Mouse (Mus musculus): ENCODE measurements around the gene Kcnab3.
"Not testable (repeated sequence)": the region's sequence is repeated elsewhere in the genome, so short reads cannot be mapped to it uniquely, and the experiment has no call there.

Gene Kcnab3

DNA sequence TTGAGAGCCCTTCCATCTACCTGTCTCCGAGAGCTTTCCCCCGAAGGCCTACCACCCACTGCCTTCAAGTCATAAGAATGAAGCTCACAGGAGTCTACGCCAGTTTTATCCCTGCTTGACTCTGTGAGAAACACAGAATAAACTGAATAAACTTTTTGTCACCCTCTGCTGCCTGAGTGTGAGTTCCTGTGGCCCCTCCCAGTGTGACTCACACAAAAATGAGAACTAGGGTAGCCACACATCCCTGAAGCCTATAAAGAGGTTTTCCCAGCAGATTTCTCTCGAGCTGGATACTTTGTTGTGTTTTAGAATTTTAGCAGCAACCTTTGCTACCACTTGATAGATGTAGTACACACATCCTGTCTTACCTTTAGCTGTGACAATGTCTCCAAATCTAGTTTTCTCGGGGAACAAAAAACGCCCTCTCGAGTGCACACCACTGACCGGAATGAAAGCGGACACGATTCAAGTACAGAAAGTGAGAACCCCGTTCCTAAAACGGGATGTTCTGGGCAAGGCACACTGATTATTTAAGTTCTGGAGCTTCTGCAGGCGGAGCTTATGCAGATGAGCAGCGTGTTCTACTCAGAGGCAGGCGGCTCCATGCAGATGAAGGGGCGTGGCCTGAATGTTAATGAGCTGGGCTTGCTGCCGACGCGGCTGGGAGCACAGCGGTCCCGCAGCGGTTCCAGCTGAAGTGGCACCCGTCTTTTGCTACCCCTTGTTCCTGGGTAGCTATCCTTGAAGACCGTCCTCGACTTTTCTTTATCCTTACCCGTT is at the start of gene Kcnab3:
Gene Kcnab3 (plus strand): TSS at position 631 of the 780 bp plus-strand sequence.
- DNase-seq (ENCODE audit: low spot score): peak; percentile 80

DNA sequence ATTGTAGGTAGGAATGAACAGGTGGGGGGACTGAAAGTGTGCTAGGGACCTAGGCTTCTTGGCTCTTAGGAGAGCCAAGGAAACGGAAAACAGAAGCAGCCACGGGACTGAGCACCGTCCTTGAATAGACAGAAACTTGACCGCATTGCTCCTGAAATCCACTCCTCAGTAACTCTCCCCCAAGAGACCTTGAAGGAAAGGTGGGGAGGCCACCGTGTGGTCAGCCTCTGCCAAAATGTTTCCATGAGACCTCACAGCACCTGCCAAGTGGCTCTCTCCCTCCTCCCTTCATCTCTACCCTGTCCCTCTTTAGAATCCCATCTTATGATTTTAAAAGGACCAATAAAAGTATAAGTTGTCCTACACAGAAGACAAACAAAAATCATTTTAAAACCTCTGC is 48.8 kb upstream of the Kcnab3 start:
- no peak for DNase-seq (ENCODE audit: low spot score)

GRCm38 (mm10) chr11:69291111-69291510 is 34.9 kb upstream of the Kcnab3 start:
- no peak for DNase-seq (ENCODE audit: low spot score)

- DNase-seq (ENCODE audit: low spot score): no peak
These were observed 30.8 kb upstream of the Kcnab3 start for GRCm38 (mm10) chr11:69295286-69295685.

- no peak for DNase-seq (ENCODE audit: low spot score)
These were observed 28.3 kb upstream of the Kcnab3 start for GRCm38 (mm10) chr11:69297799-69298198.

DNA sequence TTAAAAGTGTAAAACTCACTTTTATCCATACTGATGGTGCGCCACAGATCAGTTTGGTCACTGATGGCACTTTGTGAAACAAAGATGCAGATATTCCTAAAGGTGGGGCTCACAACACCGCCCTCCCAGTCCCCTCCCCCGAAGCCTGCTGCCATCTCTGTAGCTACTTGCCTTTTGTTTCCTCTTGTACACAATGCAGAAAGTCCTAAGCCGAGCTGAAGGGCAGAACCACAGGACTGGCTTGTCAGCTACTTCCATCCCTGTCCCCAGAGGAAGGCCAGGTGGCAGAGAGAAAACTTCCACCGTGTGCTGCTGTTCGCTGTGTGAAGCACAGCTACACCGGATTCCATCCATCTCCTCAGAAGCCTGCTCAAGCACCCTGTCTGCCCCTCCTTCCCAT is 27.8 kb upstream of the Kcnab3 start:
- DNase-seq (ENCODE audit: low spot score): no peak

GRCm38 (mm10) chr11:69302817-69303216 is 23.2 kb upstream of the Kcnab3 start:
- DNase-seq (ENCODE audit: low spot score): no peak

GRCm38 (mm10) chr11:69305291-69305690 is 20.8 kb upstream of the Kcnab3 start:
- no peak for DNase-seq (ENCODE audit: low spot score)

- no peak for DNase-seq (ENCODE audit: low spot score)
These were observed 20.0 kb upstream of the Kcnab3 start for GRCm38 (mm10) chr11:69306039-69306438.

DNA sequence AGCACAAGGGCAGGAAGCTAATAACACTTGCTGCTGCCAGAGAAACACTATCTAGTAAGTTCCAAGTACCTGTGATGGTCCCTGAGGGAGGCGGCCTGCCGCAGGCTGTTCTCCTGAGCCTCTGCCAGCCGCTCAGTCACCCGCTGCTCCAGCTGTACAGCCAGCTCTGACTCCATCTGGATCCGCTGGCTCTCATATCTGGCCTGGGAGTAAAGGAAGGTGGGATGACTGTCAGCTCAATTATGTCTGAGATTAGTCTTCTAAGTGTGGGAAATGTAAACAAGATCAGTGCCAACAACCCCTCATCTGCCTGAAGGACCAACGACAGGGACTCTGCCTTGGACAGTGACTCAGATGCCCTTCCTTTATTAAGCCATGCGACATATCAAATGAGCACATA is 14.8 kb upstream of the Kcnab3 start:
- no peak for DNase-seq (ENCODE audit: low spot score)

- no peak for DNase-seq (ENCODE audit: low spot score)
These were observed 9.7 kb upstream of the Kcnab3 start for GRCm38 (mm10) chr11:69316361-69316760.

- DNase-seq (ENCODE audit: low spot score): not testable (repeated sequence)
These were observed 8.1 kb upstream of the Kcnab3 start for GRCm38 (mm10) chr11:69318000-69318399.

DNA sequence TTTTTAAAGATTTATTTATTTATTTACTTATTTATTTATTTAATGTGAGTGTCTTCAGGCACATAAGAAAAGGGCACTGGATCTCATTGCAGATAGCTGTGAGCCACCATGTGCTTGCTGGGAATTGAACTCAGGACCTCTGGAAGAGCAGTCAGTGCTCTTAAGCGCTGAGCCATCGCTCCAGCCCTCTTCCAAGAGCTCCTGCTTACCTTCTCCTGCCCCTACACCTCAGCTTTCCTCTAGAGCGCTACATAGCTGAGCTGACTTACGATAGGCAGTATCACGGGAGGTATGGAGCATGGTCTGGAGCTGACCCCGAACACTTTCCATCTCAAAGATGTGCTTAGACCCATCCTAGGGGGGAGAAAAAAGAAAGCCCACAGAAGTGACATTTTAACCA is 4.5 kb upstream of the Kcnab3 start:
- no peak for DNase-seq (ENCODE audit: low spot score)

- DNase-seq (ENCODE audit: low spot score): no peak
These were observed 4.0 kb upstream of the Kcnab3 start for GRCm38 (mm10) chr11:69322010-69322409.

DNA sequence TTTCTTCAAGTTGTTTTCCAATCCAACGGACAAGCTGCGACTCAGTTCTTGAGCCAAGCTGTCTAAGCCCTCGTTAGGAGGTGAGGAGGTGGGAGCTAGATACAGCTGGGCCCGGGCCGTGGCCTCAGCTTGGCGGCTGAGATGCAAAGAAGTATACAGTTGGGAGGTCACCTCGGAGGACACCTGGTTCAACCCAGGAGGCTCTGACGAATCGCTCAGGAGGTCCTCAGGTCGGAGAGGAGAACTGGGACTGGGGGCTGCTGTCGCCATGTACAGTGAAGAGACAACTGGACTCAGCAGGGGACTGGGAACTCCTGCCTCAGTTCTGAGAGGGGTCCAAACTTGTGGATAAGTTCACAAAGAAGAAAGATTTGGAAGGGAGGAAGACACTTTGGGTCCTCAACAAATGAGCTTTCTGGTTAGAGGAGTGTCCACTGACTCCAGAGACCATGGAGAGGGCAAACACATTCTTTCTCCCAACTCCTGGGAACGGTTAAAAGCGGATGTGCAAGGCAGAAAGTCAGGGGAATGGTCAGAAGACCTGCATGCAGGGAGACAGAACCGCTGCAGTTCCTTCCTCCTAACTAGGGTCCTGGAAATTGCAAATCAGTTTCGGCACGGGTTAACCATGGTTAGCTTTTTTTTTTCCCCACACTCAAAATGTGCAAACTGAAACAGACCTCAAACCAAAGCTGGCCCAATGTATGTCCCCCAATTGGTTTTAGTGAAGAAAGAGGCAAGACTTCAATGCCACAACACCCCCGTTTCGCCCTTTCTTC is 3.2 kb upstream of the Kcnab3 start:
- no peak for DNase-seq (ENCODE audit: low spot score)

DNA sequence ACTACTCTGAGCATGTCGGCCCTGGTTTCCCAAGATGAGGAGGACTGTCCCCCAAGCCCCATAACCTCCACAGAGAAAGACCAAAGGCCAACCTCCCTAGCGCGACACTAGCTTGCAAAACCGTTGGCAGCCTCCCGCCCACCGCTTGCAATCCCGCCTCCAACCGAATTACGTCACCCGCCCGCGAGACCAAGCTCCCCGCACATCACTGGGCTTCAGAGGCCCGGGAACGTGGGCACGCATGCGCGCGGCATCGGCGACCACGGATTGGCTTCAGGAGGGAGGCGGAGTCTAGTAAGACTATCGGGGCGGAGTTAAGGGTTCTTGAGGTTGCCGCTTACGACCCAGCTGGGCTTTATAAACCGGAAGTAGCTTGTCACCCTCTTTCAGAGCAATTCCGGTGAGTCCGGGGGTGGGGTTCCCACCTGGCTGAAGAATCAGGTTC is 2.4 kb upstream of the Kcnab3 start, which contains the start of the genes Cntrob and Trappc1:
Gene Cntrob (minus strand): TSS at position 109 of the 445 bp plus-strand sequence.
Gene Trappc1 (plus strand): TSS at position 314 of the 445 bp plus-strand sequence.
- DNase-seq (ENCODE audit: low spot score): peak; percentile 98

- DNase-seq (ENCODE audit: low spot score): no peak
These were observed 1.3 kb upstream of the Kcnab3 start for GRCm38 (mm10) chr11:69324749-69325148.

- DNase-seq (ENCODE audit: low spot score): no peak
These were observed 524 bp downstream of the Kcnab3 start for GRCm38 (mm10) chr11:69326408-69327156.

DNA sequence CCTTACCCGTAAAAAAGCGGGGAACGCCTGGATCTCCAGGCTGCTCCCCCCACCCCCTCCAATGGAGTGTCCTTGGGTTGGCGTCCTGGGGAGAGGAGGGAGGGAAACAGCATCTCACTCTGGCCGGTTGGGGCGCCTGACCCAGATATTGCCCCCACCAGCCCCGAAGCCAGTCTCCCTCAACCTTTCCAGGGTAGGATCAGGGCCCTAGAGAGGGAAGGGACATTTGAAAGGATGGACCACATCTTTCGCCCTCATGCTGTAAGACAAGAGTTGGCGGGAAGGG is 1.0 kb downstream of the Kcnab3 start:
- DNase-seq (ENCODE audit: low spot score): no peak

- no peak for DNase-seq (ENCODE audit: low spot score)
These were observed 1.6 kb downstream of the Kcnab3 start for GRCm38 (mm10) chr11:69327648-69328047.

DNA sequence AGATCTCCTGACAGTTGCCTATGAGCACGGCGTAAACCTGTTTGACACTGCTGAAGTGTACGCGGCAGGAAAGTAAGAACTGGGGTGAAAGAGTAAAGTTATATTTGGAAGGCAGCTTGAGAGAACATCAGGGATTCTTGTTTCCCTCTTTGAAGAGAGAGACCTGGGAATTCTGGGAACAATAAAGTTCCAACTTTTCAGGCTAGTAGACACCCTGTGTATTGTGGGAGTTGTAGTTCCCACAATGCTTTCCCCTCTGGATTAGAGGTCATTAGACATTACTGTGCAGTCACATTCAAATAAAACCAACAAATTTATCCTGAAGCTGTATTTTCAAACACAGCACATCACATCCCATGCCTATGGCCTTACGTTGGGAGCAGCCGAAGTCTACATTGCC is 2.5 kb downstream of the Kcnab3 start:
- no peak for DNase-seq (ENCODE audit: low spot score)

- no peak for DNase-seq (ENCODE audit: low spot score)
These were observed 5.1 kb downstream of the Kcnab3 start for GRCm38 (mm10) chr11:69331152-69331551.
